Mouse (Mus musculus): ENCODE results near the gene Calb2. TPM values are rescaled to one million over a fixed set of nuclear protein-coding genes. Genes with fewer than 3 reads are reported as not detected.

Gene Calb2
- polyA plus RNA-seq (2015; fragmentation: Nextera tagmentation; extraction: Ambion mirVana), result 58.7 and 93.1 TPM in 2 replicates

DNA sequence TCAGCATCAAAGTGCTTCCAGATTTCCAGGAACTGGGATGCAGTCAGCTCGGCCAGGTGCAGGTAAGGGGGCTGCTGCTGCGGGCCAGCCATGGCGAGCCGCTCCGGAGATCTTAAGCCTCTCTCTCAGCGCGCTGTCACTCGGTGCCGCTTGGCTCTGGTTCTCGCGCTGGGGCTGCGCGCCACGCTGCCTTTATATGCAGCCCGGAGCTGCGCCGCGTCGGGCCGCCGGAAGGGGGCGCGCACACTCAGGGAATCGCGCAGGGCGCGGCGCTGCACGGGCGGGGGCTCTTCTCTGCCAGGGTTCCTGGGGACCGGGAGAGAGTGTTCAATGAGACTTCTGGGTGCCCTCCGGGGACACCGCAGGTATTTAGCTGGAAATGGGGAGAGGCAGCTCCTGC is at the start of gene Calb2:
Gene Calb2, minus strand, starts transcription at position 165 of the 400 bp plus-strand sequence.
- Histone ChIP-seq H3K27ac (ENCODE audit: low read length) (no peak within 1 kb of the TSS), H3K4me3 (replicated peaks; ENCODE audit: low read length) (peak within 1 kb of the TSS; percentile 35), H3K9me3 (ENCODE audit: control insufficient read depth, low read length) (no peaks in the 10 kb centered on the region), H3K27me3 (replicated peaks; ENCODE audit: control insufficient read depth, insufficient read depth, low read length) (peaks cover 14% of the 10 kb centered on the region), H3K4me1 (replicated peaks; ENCODE audit: control insufficient read depth, insufficient read depth, low read length) (peaks cover 4% of the 10 kb centered on the region), H3K9ac (replicated peaks; ENCODE audit: low read depth, low read length) (peak within 1 kb of the TSS; percentile 52), H3K4me2 (ENCODE audit: low read length) (peak within 1 kb of the TSS; percentile 54), H3K36me3 (ENCODE audit: control insufficient read depth, insufficient read depth) (no peaks in the 10 kb centered on the region)
- 0% methylated on average over 33 of the region's 33 CpGs for WGBS
- ATAC-seq, result peak; percentile 96

DNA sequence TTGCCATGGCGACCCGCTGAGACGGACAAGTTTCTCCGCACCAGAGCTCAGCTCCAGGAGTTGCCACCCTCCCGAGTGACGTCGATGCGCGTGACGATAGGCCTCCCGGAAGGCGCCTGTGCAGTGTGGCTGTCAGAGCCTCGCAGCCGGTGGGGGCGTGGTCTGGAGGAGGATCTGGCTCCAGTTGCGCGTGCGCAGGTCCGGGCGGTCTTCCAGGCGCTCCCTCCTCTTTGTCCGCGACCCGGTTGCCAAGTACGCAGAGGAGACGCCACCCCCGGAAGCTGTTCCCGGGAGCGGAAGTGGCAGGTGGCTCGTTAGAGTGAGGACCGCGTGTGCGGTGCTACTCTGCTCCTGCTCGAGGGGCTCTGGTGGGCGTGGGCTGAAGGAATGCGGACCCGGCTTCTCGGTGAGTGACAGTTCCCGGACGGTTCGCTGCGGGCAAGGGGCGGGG is 49.7 kb upstream of the Calb2 start:
- peak overlapping the region; percentile 38 for H3K9ac ChIP-seq (replicated peaks; ENCODE audit: low read depth, low read length)
- ATAC-seq, result peak; percentile 100
- H3K36me3 ChIP-seq (ENCODE audit: control insufficient read depth, insufficient read depth), result peaks cover 8% of the 10 kb centered on the region
- peak overlapping the region; percentile 50 for H3K4me3 ChIP-seq (replicated peaks; ENCODE audit: low read length)
- no peaks in the 10 kb centered on the region for H3K27me3 ChIP-seq (replicated peaks; ENCODE audit: control insufficient read depth, insufficient read depth, low read length)
- WGBS, result under 1% methylated on average over 43 of the region's 43 CpGs
- no peaks in the 10 kb centered on the region for H3K9me3 ChIP-seq (ENCODE audit: control insufficient read depth, low read length)
- peak overlapping the region; percentile 85 for H3K4me2 ChIP-seq (ENCODE audit: low read length)
- peaks cover 17% of the 10 kb centered on the region for H3K4me1 ChIP-seq (replicated peaks; ENCODE audit: control insufficient read depth, insufficient read depth, low read length)
- peak overlapping the region; percentile 73 for H3K27ac ChIP-seq (ENCODE audit: low read length)

DNA sequence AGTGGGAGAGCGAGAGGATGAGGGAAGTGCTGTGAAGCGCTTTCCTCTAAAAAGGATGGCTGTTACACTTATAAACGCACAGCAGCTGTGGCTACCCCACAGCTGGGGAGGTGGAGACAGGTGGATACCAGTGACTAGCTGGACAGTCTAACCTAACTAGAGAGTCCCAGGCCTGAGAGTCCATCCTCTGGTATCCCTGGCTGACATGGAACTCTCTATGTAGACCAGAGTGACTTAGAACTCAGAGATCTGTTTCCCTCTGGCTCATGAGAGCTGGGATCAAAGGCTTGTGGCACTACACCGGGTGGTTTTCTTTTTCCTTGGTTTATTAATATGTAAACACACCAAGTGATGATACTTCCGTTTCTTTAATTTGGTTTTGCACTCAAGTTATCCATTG is 49.2 kb upstream of the Calb2 start:
- H3K4me1 ChIP-seq (replicated peaks; ENCODE audit: control insufficient read depth, insufficient read depth, low read length), result peaks cover 17% of the 10 kb centered on the region
- ATAC-seq, result peak; percentile 25; the same call in 1 of the 2 replicates
- 34% methylated on average over 5 of the region's 5 CpGs for WGBS
- peak overlapping the region; percentile 28 for H3K9ac ChIP-seq (replicated peaks; ENCODE audit: low read depth, low read length)
- H3K27ac ChIP-seq (ENCODE audit: low read length), result peak overlapping the region; percentile 73
- peak overlapping the region; percentile 50 for H3K4me3 ChIP-seq (replicated peaks; ENCODE audit: low read length)
- no peaks in the 10 kb centered on the region for H3K27me3 ChIP-seq (replicated peaks; ENCODE audit: control insufficient read depth, insufficient read depth, low read length)
- H3K9me3 ChIP-seq (ENCODE audit: control insufficient read depth, low read length), result no peaks in the 10 kb centered on the region
- H3K4me2 ChIP-seq (ENCODE audit: low read length), result peak overlapping the region; percentile 56
- peaks cover 8% of the 10 kb centered on the region for H3K36me3 ChIP-seq (ENCODE audit: control insufficient read depth, insufficient read depth)

DNA sequence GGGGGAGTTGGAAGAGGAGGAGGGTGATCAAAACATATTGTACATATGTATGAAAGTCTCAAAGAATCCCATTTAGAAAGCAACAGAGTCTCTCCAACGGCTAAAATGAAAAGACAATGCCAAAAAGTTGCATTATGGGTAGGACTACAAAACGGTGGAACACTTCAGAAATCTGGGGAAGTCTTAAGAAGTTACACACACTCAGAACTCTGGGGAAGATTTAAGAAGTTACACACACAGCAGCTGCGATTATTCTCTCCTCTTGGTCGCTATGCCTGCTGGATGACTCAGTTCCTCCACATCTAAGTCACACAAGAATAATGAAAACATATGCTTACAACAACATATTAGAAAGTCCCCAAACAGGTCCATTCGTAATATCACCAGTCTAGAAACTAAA is 48.2 kb upstream of the Calb2 start:
- 85% methylated on average over 5 of the region's 5 CpGs for WGBS
- Histone ChIP-seq H3K27me3 (replicated peaks; ENCODE audit: control insufficient read depth, insufficient read depth, low read length) (no peaks in the 10 kb centered on the region), H3K4me2 (ENCODE audit: low read length) (no peak overlapping the region), H3K36me3 (ENCODE audit: control insufficient read depth, insufficient read depth) (peaks cover 3% of the 10 kb centered on the region; the same call in 1 of the 2 replicates), H3K9ac (replicated peaks; ENCODE audit: low read depth, low read length) (no peak overlapping the region), H3K4me3 (replicated peaks; ENCODE audit: low read length) (no peak overlapping the region), H3K9me3 (ENCODE audit: control insufficient read depth, low read length) (no peaks in the 10 kb centered on the region), H3K4me1 (replicated peaks; ENCODE audit: control insufficient read depth, insufficient read depth, low read length) (peaks cover 17% of the 10 kb centered on the region), H3K27ac (ENCODE audit: low read length) (no peak overlapping the region)
- no peak for ATAC-seq

DNA sequence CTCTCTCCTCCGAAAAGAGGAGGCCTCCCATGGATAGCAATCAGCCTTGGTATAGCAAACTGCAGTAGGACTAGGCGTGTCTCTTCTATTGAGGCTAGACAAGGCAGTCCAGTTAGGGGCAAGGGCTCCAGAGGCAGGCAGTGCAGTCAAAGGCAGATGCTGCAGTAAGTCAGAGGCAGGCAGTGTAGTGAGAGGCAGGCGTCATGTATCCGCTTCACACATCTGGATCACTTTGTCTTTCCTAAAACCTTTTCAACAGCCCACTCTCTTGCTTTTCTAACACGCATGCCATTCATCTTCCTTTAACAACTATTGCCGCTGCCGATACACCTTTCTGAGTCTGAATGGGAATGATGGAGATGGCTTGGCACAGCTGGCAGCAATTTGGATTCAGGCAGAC is 47.4 kb upstream of the Calb2 start, which contains the start of gene Cmtr2:
Gene Cmtr2, plus strand, starts transcription at position 301 of the 400 bp plus-strand sequence.
- Histone ChIP-seq H3K4me3 (replicated peaks; ENCODE audit: low read length) (no peak within 1 kb of the TSS), H3K9ac (replicated peaks; ENCODE audit: low read depth, low read length) (no peak within 1 kb of the TSS), H3K4me1 (replicated peaks; ENCODE audit: control insufficient read depth, insufficient read depth, low read length) (peaks cover 17% of the 10 kb centered on the region), H3K36me3 (ENCODE audit: control insufficient read depth, insufficient read depth) (no peaks in the 10 kb centered on the region), H3K4me2 (ENCODE audit: low read length) (no peak within 1 kb of the TSS), H3K27me3 (replicated peaks; ENCODE audit: control insufficient read depth, insufficient read depth, low read length) (no peaks in the 10 kb centered on the region), H3K27ac (ENCODE audit: low read length) (no peak within 1 kb of the TSS), H3K9me3 (ENCODE audit: control insufficient read depth, low read length) (no peaks in the 10 kb centered on the region)
- no peak for ATAC-seq
- WGBS, result 78% methylated on average over 7 of the region's 7 CpGs

DNA sequence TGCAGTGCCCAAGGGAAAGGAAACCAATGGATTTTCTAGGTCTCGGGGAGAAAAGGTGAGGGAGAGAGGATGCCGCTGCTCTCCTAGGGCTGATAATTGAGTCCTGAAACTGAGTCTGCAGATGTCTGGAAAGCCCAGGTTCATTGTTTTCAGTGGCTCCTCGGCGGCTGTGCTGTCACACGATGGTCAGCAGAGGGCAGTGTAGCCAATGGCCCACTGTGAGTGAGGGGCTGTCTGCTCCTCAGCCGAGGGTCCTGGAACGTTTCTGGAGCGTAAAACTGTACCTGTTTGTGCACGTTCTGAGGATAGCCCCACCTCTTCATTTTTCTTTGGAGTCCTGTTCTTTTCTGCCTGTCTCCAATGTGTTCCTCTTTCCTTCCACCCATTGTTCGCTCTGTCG is 33.8 kb upstream of the Calb2 start:
- H3K9me3 ChIP-seq (ENCODE audit: control insufficient read depth, low read length), result no peaks in the 10 kb centered on the region
- no peak for ATAC-seq
- no peak overlapping the region for H3K9ac ChIP-seq (replicated peaks; ENCODE audit: low read depth, low read length)

DNA sequence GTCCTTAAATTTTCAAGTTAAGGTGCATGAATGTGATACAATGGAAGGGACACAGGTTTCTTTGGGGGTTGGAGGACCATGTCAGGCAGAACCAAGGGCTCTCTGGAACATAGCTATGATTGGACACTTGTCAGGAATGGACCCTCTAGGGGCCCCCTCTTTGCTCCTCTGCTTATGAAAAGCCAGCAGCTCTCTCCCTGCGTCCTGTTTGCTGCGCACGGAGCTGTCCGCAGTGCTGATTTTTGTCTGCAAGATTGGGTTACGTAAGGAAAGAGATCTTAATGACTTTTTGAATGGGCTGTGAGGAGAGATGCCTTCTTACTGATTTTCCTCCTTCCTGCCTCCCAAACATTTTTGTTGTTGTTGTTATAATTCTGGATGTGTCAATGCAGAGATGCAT is 28.7 kb upstream of the Calb2 start:
- no peak overlapping the region for H3K9ac ChIP-seq (replicated peaks; ENCODE audit: low read depth, low read length)
- WGBS, result 3% methylated on average over 5 of the region's 5 CpGs
- H3K4me3 ChIP-seq (replicated peaks; ENCODE audit: low read length), result no peak overlapping the region
- no peaks in the 10 kb centered on the region for H3K4me1 ChIP-seq (replicated peaks; ENCODE audit: control insufficient read depth, insufficient read depth, low read length)
- no peak overlapping the region for H3K27ac ChIP-seq (ENCODE audit: low read length)
- H3K27me3 ChIP-seq (replicated peaks; ENCODE audit: control insufficient read depth, insufficient read depth, low read length), result peaks cover 11% of the 10 kb centered on the region; the same call in 1 of the 2 replicates
- H3K4me2 ChIP-seq (ENCODE audit: low read length), result no peak overlapping the region
- no peak for ATAC-seq
- H3K9me3 ChIP-seq (ENCODE audit: control insufficient read depth, low read length), result no peaks in the 10 kb centered on the region
- no peaks in the 10 kb centered on the region for H3K36me3 ChIP-seq (ENCODE audit: control insufficient read depth, insufficient read depth)

More for the DNA sequence above, 33.8 kb upstream of the Calb2 start:
- Histone ChIP-seq H3K27ac (ENCODE audit: low read length) (no peak overlapping the region), H3K4me3 (replicated peaks; ENCODE audit: low read length) (no peak overlapping the region), H3K27me3 (replicated peaks; ENCODE audit: control insufficient read depth, insufficient read depth, low read length) (peaks cover 8% of the 10 kb centered on the region; the same call in 1 of the 2 replicates), H3K4me1 (replicated peaks; ENCODE audit: control insufficient read depth, insufficient read depth, low read length) (no peaks in the 10 kb centered on the region; the same call in 1 of the 2 replicates), H3K4me2 (ENCODE audit: low read length) (no peak overlapping the region), H3K36me3 (ENCODE audit: control insufficient read depth, insufficient read depth) (no peaks in the 10 kb centered on the region)
- WGBS, result 31% methylated on average over 11 of the region's 11 CpGs

DNA sequence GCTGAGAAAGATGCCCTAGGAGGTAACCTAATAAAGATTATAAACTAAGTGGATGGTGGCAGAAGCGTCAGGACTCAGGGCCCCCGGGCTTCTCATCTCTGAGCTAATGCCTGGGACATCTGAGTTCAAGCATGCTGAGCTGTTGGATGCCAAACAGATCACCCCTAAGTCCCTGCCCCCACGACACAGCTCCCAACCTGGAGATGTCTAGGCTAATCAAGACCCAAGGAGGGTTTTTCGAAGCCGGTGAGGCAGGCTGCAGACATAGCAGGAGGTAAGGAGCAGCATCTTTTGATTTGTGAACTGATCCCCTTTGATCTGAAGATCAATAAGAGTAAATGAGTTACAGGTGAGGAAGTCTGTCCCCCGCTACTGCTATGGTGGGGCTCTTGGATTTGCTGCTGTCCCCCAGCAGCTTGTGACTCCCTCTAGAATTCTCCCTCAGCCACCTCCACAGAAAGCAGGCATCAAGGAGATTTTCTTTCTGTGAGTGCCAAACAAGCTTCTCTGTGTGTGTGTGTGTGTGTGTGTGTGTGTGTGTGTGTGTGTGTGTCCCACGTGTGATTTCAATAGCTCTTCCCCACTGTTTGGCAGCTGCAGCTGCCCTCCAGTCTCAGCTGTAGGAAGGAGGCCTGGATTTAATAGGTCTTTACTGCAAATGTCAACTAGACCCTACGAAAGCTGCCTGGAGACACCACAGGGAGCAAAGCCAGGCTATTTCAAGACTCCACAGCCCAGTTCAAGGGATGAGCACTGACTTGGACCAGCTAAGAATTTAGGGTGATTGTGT is 21.1 kb upstream of the Calb2 start:
- WGBS, result 15% methylated on average over 8 of the region's 8 CpGs

DNA sequence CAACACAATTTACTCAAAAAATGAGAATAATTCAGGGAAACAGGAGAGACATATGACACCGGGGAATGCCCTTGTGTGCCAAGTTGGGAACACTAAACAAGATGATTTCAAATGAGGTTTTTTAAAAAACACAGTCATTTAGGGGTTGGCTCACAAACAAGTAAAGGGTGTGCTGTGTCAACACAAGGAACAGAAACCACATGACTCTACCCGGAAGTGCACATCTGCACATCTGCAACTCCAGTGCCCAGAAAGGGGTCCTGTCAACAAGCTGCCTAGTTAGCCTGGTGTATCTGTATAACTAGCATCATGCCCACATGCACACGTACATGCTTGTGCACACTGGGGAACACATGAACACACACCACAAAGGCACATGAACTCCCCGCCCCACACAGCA is 17.5 kb upstream of the Calb2 start:
- no peak for ATAC-seq
- Histone ChIP-seq H3K27me3 (replicated peaks; ENCODE audit: control insufficient read depth, insufficient read depth, low read length) (no peaks in the 10 kb centered on the region), H3K27ac (ENCODE audit: low read length) (no peak overlapping the region), H3K36me3 (ENCODE audit: control insufficient read depth, insufficient read depth) (no peaks in the 10 kb centered on the region), H3K4me2 (ENCODE audit: low read length) (no peak overlapping the region), H3K4me3 (replicated peaks; ENCODE audit: low read length) (no peak overlapping the region), H3K9ac (replicated peaks; ENCODE audit: low read depth, low read length) (no peak overlapping the region), H3K4me1 (replicated peaks; ENCODE audit: control insufficient read depth, insufficient read depth, low read length) (peaks cover 13% of the 10 kb centered on the region), H3K9me3 (ENCODE audit: control insufficient read depth, low read length) (no peaks in the 10 kb centered on the region)
- 84% methylated on average over 4 of the region's 4 CpGs for WGBS

More for the DNA sequence above, 21.1 kb upstream of the Calb2 start:
- H3K9me3 ChIP-seq (ENCODE audit: control insufficient read depth, low read length), result no peaks in the 10 kb centered on the region
- 0 out of 2 replicates have a peak, but pooled peaks cover 4% of the 10 kb centered on the region for H3K4me1 ChIP-seq (replicated peaks; ENCODE audit: control insufficient read depth, insufficient read depth, low read length)
- no peak overlapping the region for H3K4me3 ChIP-seq (replicated peaks; ENCODE audit: low read length)
- no peak overlapping the region for H3K4me2 ChIP-seq (ENCODE audit: low read length)
- no peaks in the 10 kb centered on the region for H3K27me3 ChIP-seq (replicated peaks; ENCODE audit: control insufficient read depth, insufficient read depth, low read length)
- no peaks in the 10 kb centered on the region for H3K36me3 ChIP-seq (ENCODE audit: control insufficient read depth, insufficient read depth)
- peak; percentile 59 for ATAC-seq
- peak overlapping the region; percentile 25; the same call in 1 of the 2 replicates for H3K27ac ChIP-seq (ENCODE audit: low read length)
- no peak overlapping the region for H3K9ac ChIP-seq (replicated peaks; ENCODE audit: low read depth, low read length)
